ENCODE assay signal across 17 mouse cellular contexts in genomic region chr3:101365081-101365612, GRCm38 (mm10). TPM values are rescaled to one million over a fixed set of nuclear protein-coding genes. Genes with fewer than 3 reads are reported as not detected.
A peak's percentile ranks its signal among the peaks of the same experiment; 100 is the strongest.
DNase-seq lines count a peak whose midpoint lies in the region; ATAC-seq lines count a peak whose summit lies in the region.
"Had no signal": no experiment of that assay in that cellular context is flagged by ENCODE, and none has a peak within 500 bp of the region (broad histone marks: within the 10 kb centered on the region; RNA-seq: fewer than 3 reads in every experiment).

No protein-coding gene starts in this region.

- peak; percentile 64 for DNase-seq in embryonic facial prominence, embryonic 14.5 days (ENCODE audit: low spot score)
- DNase-seq in midbrain, embryonic 10.5 days (ENCODE audit: low spot score), result peak; percentile 60
- peak; percentile 78 for DNase-seq in retina, postnatal 1 day
- DNase-seq in neural tube, embryonic 10.5 days (ENCODE audit: extremely low spot score, low spot score), result no peak
- DNase-seq in thymus, postnatal 36 days, result no peak
- DNase-seq: adrenal gland, adult 2 months; cerebellum, adult 11-12 months; gastrocnemius, adult 2 months; heart, adult 18-20 months; kidney, adult 9 months; lung, postnatal 10 days; right cerebral cortex, postnatal 4 days had no signal

- no peak overlapping the region for H3K4me2 ChIP-seq in hindbrain, embryonic 12.5 days (replicated peaks)
- H3K4me2 ChIP-seq in hindbrain, embryonic 16.5 days (ENCODE audit: low read length), result no peak overlapping the region
- H3K4me2 ChIP-seq in embryonic facial prominence, embryonic 14.5 days (ENCODE audit: low read depth, low read length), result no peak overlapping the region
- H3K4me2 ChIP-seq: neural tube, embryonic 12.5 days had no signal

- 59% methylated on average over 6 of the region's 6 CpGs for WGBS in hindbrain, embryonic 12.5 days
- 36% methylated on average over 6 of the region's 6 CpGs for WGBS in hindbrain, embryonic 16.5 days
- 30% methylated on average over 6 of the region's 6 CpGs for whole genome bisulfite sequencing in embryonic facial prominence, embryonic 14.5 days
- WGBS in midbrain, embryonic 10.5 days, result 24% methylated on average over 6 of the region's 6 CpGs

- peaks cover 27% of the 10 kb centered on the region for H3K4me1 ChIP-seq in hindbrain, embryonic 12.5 days
- peaks cover 12% of the 10 kb centered on the region for H3K4me1 ChIP-seq in hindbrain, embryonic 16.5 days (ENCODE audit: control insufficient read depth, insufficient read depth, low read depth, low read length)
- H3K4me1 ChIP-seq in embryonic facial prominence, embryonic 14.5 days (ENCODE audit: control insufficient read depth, insufficient read depth, low read length), result peaks cover 44% of the 10 kb centered on the region
- H3K4me1 ChIP-seq in midbrain, embryonic 10.5 days, result peaks cover 37% of the 10 kb centered on the region

- ATAC-seq in hindbrain, embryonic 12.5 days (ENCODE audit: low FRiP score), result 0 out of 2 replicates have a peak, but pooled peaks have one; percentile 28
- ATAC-seq in hindbrain, embryonic 16.5 days, result no peak; the same call in 1 of the 2 replicates
- ATAC-seq in embryonic facial prominence, embryonic 14.5 days (ENCODE audit: low read depth), result peak; percentile 67

- H3K9me3 ChIP-seq in hindbrain, embryonic 12.5 days (replicated peaks), result no peaks in the 10 kb centered on the region
- H3K9me3 ChIP-seq in hindbrain, embryonic 16.5 days (ENCODE audit: control insufficient read depth, low read length), result no peaks in the 10 kb centered on the region
- no peaks in the 10 kb centered on the region for H3K9me3 ChIP-seq in embryonic facial prominence, embryonic 14.5 days (ENCODE audit: control insufficient read depth, low read length)
- H3K9me3 ChIP-seq in midbrain, embryonic 10.5 days (replicated peaks), result no peaks in the 10 kb centered on the region
- H3K9me3 ChIP-seq: neural tube, embryonic 12.5 days had no signal

- no peaks in the 10 kb centered on the region for H3K27me3 ChIP-seq in hindbrain, embryonic 12.5 days
- no peaks in the 10 kb centered on the region for H3K27me3 ChIP-seq in hindbrain, embryonic 16.5 days (replicated peaks; ENCODE audit: control insufficient read depth, insufficient read depth, low read length)
- H3K27me3 ChIP-seq in embryonic facial prominence, embryonic 14.5 days (replicated peaks; ENCODE audit: control insufficient read depth, insufficient read depth, low read length), result no peaks in the 10 kb centered on the region
- H3K27me3 ChIP-seq in midbrain, embryonic 10.5 days (ENCODE audit: low read depth, poor library complexity, severe bottlenecking), result peaks cover 4% of the 10 kb centered on the region; the same call in 1 of the 2 replicates
- H3K27me3 ChIP-seq: neural tube, embryonic 12.5 days had no signal

- no peak overlapping the region for H3K27ac ChIP-seq in hindbrain, embryonic 12.5 days
- H3K27ac ChIP-seq in hindbrain, embryonic 16.5 days (ENCODE audit: low read depth, low read length), result no peak overlapping the region
- no peak overlapping the region for H3K27ac ChIP-seq in embryonic facial prominence, embryonic 14.5 days (replicated peaks; ENCODE audit: low read depth, low read length)
- peak overlapping the region; percentile 74 for H3K27ac ChIP-seq in midbrain, embryonic 10.5 days (replicated peaks)
- H3K27ac ChIP-seq: gastrocnemius, adult 2 months; layer of hippocampus, adult 2 months; neural tube, embryonic 12.5 days had no signal

- no peaks in the 10 kb centered on the region for H3K36me3 ChIP-seq in hindbrain, embryonic 12.5 days
- H3K36me3 ChIP-seq in hindbrain, embryonic 16.5 days (ENCODE audit: control insufficient read depth, insufficient read depth, low read length), result no peaks in the 10 kb centered on the region
- no peaks in the 10 kb centered on the region for H3K36me3 ChIP-seq in embryonic facial prominence, embryonic 14.5 days (ENCODE audit: control insufficient read depth, insufficient read depth, low read length)
- no peaks in the 10 kb centered on the region for H3K36me3 ChIP-seq in midbrain, embryonic 10.5 days
- H3K36me3 ChIP-seq: neural tube, embryonic 12.5 days had no signal

- no peak overlapping the region for H3K4me3 ChIP-seq in hindbrain, embryonic 12.5 days
- H3K4me3 ChIP-seq in hindbrain, embryonic 16.5 days (ENCODE audit: low read length), result no peak overlapping the region
- no peak overlapping the region for H3K4me3 ChIP-seq in embryonic facial prominence, embryonic 14.5 days (ENCODE audit: low read depth, low read length)
- no peak overlapping the region for H3K4me3 ChIP-seq in midbrain, embryonic 10.5 days
- H3K4me3 ChIP-seq: gastrocnemius, adult 2 months; layer of hippocampus, adult 2 months; neural tube, embryonic 12.5 days had no signal

- no peak overlapping the region for H3K9ac ChIP-seq in hindbrain, embryonic 12.5 days
- no peak overlapping the region for H3K9ac ChIP-seq in hindbrain, embryonic 16.5 days (ENCODE audit: low read depth, low read length)
- no peak overlapping the region for H3K9ac ChIP-seq in embryonic facial prominence, embryonic 14.5 days (ENCODE audit: low read depth, low read length)
- H3K9ac ChIP-seq: liver, embryonic 14.5 days; neural tube, embryonic 12.5 days had no signal

RNA-seq across cellular contexts. Expression of gene Igsf3, which starts 11.7 kb away (rescaled TPM):
- polyA plus RNA-seq in hindbrain, embryonic 12.5 days (2016; fragmentation: Nextera tagmentation; extraction: Ambion mirVana), result 61.9 and 66.4 TPM in 2 replicates
- 79.0 and 82.0 TPM in 2 replicates for polyA plus RNA-seq in hindbrain, embryonic 16.5 days (2015; fragmentation: Nextera tagmentation; extraction: Ambion mirVana)
- polyA plus RNA-seq in embryonic facial prominence, embryonic 14.5 days (2014; fragmentation: Nextera tagmentation; extraction: Ambion mirVana), result 37.0 and 40.6 TPM in 2 replicates
- polyA plus RNA-seq in midbrain, embryonic 10.5 days (2016; fragmentation: Nextera tagmentation; extraction: Ambion mirVana), result 22.7 and 29.7 TPM in 2 replicates

Comparison
In these comparisons a context has a peak if more than half of its experiments do, and no peak if none do; other contexts are left out.
1. DNase-seq: peak in embryonic facial prominence, embryonic 14.5 days (single experiment), midbrain, embryonic 10.5 days (single experiment) and retina, postnatal 1 day (single experiment); none in neural tube, embryonic 10.5 days (single experiment) and thymus, postnatal 36 days (0 of 2).